Mouse (Mus musculus) urinary bladder, adult 18-20 months (tissue): ENCODE measurements around the gene Hist1h4a.
"Not testable (repeated sequence)": the region's sequence is repeated elsewhere in the genome, so short reads cannot be mapped to it uniquely, and the experiment has no call there.

Source experiments
- DNase-seq, 2 experiments: peaks; one replicate each; pipeline ENCODE4 v3.0.0; 2022; ENCODE audit warnings: low spot score in 2 of 2, mixed read lengths in 2 of 2

Gene Hist1h4a

GRCm38 (mm10) chr13:23759251-23759771 is 1.7 kb downstream of the Hist1h4a start:
- no peak for DNase-seq

DNA sequence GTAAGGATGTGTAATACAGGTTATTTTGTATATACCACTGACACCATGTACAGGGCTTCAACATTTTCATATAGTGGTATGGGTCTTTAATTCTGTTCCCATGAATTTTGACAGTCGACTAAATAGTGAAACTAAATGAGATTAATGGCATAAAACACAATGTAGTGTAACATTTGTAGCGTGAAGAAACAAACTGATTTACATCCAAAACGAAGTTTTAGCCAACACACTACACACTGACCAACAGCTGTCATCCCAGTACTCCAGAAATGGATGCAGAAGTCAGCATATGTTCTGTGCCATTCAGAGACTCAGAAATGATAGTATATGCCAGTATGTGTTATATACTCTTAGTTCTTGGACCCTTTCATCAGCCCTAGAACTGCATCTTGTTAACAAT is 3.1 kb downstream of the Hist1h4a start:
- no peak for DNase-seq

DNA sequence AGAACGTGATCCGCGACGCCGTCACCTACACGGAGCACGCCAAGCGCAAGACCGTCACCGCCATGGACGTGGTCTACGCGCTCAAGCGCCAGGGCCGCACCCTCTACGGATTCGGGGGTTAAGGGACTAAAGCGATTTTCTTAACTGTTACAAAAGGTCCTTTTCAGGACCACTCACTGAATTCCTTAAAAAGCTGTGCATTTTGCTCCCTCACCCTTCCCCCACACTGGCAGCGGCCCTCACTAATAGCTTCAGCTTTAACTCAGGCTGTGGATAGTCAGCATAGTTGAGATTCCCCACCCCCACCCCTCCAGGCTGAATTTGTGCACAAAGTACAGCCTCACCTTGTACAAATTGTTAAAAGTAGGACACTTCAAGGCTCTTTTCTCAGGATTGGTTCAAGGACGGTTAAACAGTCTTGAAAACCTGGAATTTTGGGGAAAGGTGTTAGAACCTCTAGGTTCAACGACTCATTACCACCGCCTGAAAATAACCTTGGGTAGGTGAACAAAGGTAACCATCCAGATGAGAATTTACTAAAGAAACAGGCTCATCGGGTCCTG is 3.7 kb downstream of the Hist1h4a start:
- no peak for DNase-seq

DNA sequence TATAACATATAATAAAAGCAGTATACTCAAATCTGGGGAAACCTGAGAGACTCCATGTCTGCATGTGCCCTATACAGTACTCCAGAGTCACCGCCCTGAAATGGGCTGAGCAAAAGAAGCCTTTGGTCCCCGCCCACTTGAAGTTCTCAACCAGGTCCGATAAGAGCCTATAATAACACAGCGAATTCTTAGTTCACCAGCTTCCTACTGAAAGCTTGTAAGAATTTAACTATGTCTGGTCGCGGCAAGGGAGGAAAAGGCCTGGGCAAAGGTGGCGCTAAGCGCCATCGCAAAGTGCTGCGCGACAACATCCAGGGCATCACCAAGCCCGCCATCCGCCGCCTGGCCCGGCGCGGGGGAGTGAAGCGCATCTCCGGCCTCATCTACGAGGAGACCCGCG is 4.2 kb downstream of the Hist1h4a start, which contains the start of gene Hist1h4b:
Gene Hist1h4b, plus strand, starts transcription at position 224 of the 400 bp plus-strand sequence.
- peak; percentile 65 to 87 for DNase-seq

DNA sequence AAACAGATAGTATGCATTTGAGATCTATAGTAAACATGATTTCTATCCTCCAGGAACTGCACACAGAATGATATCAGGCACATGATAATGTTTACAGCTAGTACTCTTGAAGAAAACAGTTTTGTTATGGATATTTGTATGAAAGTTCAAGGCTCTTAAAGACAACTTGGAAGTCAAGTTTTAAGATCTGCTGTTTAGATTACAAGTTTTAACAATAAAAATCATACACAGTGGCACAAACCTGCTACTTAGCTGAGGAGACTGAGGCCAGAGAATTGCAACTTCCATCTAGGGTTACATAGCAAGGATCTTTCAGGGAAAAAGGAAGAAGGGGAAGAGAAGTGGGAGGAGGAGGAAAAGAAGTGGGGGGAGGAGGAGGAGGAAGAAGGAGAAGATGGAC is 6.0 kb downstream of the Hist1h4a start:
- DNase-seq = no peak

DNA sequence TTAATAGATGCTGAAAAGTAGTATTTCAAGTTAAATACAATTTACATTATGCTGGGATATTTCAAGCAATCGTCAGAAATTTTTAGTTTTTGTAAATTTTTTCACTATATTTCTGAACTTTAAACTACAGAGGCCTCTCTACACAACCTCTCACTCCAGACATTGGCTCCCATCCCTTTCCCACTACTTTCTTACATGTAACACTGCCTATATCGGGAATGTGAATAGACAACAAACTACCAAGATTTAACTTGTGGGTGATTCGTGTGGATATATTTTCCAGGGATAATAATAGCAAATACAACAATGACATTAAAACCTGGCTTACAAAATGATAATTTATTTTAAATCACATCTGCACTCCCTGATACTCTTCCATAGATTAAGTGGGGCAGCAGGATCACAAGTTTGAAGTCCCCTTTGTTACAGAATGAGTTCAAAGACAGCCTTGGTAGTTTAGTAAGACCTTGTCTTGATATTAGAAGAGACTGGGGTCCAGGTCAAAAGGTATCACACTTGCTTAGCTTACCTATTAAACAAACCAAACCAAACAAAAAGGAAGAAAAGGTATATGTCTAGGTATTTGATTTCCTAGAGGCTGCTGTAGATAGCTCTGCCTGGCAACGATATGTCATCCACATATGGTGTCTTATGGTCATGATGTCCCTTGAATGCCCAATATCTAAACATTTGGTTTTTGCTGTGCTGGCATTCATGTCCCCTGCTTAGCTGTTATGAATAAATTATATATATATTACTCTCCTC is 7.5 kb downstream of the Hist1h4a start:
- DNase-seq = no peak

GRCm38 (mm10) chr13:23752742-23753172 is 8.3 kb downstream of the Hist1h4a start:
- no peak for DNase-seq

- DNase-seq = peak in 1 of 2 experiments; percentile 74
Observed at GRCm38 (mm10) chr13:23752067-23752741, 8.8 kb downstream of the Hist1h4a start, which contains the start of gene Hist1h3b. Gene Hist1h3b (plus strand): TSS chr13:23752267.

DNA sequence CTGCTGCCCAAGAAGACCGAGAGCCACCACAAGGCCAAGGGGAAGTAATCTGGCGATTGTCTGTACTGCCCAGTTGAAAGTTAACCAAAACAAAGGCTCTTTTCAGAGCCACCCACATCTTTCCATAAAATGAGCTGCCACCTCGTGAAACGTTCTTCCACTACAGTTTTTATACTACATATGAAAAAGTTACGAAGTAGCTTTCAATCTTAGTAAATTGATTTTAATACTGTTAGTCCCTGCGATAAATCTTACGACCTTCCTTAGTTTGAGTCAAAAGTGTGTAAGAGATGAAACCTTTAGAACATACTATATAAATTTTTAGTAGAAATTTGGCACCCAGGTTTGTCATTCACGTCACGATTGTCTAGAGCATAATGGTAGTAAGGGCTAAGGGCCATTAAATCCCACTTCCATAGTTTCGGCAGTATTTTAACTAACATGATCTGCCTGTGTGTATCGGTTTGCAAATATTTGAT is 9.5 kb downstream of the Hist1h4a start:
- no peak for DNase-seq

DNA sequence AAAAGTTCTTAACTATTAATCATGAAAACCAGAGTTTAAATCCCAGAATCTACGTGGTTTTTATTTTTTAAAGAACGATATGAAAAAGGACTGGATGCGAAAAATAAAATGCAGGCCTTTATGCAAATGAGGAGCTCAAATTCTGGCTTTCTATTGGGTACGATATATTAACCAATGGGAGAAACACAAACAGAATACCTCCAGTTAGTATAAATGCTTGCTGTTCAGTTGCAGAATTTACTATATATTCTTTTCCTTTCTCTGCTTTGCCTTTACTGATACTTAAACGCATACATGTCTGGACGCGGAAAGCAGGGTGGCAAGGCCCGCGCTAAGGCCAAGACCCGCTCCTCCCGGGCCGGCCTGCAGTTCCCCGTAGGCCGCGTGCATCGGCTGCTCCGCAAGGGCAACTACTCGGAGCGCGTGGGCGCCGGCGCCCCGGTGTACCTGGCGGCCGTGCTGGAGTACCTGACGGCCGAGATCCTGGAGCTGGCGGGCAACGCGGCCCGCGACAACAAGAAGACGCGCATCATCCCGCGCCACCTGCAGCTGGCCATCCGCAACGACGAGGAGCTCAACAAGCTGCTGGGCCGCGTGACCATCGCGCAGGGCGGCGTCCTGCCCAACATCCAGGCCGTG is 10.1 kb downstream of the Hist1h4a start, which contains the start of gene Hist1h2ab:
Gene Hist1h2ab, plus strand, starts transcription at position 288 of the 639 bp plus-strand sequence.
- DNase-seq = not testable (repeated sequence)

DNA sequence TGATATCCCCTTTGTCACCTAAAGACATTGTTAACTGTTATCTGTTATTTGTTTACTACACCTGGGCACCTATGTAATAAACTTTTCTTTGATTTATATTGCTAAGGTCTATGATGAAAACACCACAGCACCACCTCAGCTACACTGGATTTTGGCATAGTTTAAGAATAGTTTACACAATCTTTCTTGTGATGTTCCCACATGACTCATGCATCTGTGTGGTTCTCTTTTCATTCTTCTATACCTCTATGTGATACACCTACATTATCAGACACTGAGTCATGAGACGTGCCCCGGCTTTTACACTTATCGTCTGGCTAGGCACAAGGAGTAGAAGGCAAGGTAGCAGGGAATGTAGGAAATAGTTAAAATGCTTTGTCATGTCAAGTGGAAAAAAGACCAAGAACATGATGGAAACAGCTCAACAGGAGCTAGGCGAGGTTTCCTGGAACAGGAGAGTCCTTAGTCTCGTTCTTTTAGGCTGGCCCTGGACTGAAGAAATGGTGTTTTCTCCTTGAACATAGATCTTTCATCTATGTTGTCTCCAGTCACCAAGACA is 11.4 kb downstream of the Hist1h4a start:
- DNase-seq = no peak

- DNase-seq = no peak
Observed at GRCm38 (mm10) chr13:23747892-23748288, 13.1 kb downstream of the Hist1h4a start.

DNA sequence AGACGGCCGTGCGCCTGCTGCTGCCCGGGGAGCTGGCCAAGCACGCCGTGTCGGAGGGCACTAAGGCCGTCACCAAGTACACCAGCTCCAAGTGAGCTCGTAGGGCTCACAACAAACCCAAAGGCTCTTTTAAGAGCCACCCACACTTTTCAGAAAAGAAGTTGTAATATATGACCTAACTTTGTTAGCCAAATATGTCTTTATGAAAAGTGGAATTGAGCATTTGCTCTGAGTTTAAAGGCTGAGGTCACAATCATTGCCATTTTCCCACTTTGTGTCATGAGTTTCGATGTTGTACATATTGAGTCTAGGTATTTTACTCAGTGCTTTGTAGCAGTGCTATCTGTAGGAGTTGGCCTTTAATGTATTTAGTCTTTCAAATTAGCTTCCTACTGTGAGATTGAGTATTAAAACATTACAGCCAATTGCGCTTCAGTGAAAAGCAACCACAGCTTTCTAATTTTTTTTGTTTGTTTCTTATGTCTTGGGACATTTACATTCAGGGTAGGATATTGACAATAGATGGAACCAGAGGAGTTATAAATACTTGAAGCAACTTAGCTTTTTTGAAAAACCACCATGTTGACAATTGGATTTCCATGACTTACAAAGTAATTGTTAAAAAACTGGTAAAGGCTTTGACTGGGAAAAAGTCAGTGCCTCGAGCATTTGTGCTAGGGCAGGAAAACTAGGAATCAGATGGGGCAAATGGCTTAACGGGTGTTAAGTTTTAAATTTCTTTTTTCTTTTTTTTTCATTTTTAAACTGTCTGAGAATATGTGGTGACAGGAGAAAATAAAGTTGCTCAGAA is 13.7 kb downstream of the Hist1h4a start:
- DNase-seq = no peak

GRCm38 (mm10) chr13:23746201-23747080 is 14.6 kb downstream of the Hist1h4a start, which contains the start of gene Hist1h2bb:
Gene Hist1h2bb (plus strand): TSS chr13:23746734.
- peak; percentile 47 to 72 for DNase-seq

- peak; percentile 65 to 74 for DNase-seq
Observed at GRCm38 (mm10) chr13:23745381-23746161, 15.5 kb downstream of the Hist1h4a start, which contains the start of gene Hist1h3c. Gene Hist1h3c (minus strand): TSS chr13:23745602.

GRCm38 (mm10) chr13:23744421-23745380 is 16.3 kb downstream of the Hist1h4a start:
- DNase-seq = no peak

GRCm38 (mm10) chr13:23743963-23744362 is 17.1 kb downstream of the Hist1h4a start:
- no peak for DNase-seq
